Mouse (Mus musculus) G1E (cell line): ENCODE data around the gene Map3k13. TPM values are rescaled to one million over a fixed set of nuclear protein-coding genes. Genes with fewer than 3 reads are reported as not detected.

Experiments
- ATAC-seq: 2 replicates; pipeline ENCODE4 v1.8.0; 2016; ENCODE audit warnings: mild to moderate bottlenecking; ENCODE audit not compliant: insufficient number of reproducible peaks, poor library complexity, low FRiP score, severe bottlenecking; ENCODE audit errors: extremely low read depth
- DNase-seq: peaks from one replicate; pipeline ENCODE4 v3.0.0; 2012; ENCODE audit warnings: low spot score
- H3K27me3 ChIP-seq: 2 replicates; pipeline ENCODE4 v1.6.1; 2012; ENCODE audit warnings: mild to moderate bottlenecking, low read length, inconsistent platforms; ENCODE audit not compliant: insufficient read depth
- H3K36me3 ChIP-seq: replicated peaks from 2 replicates; pipeline ENCODE3; 2012; ENCODE audit warnings: mild to moderate bottlenecking, inconsistent platforms
- H3K4me1 ChIP-seq: 2 replicates; pipeline ENCODE4 v1.6.1; 2012; ENCODE audit warnings: low read depth, low read length, inconsistent platforms, mixed read lengths; ENCODE audit not compliant: insufficient read depth
- H3K4me3 ChIP-seq: 2 replicates; pipeline ENCODE4 v1.5.1; 2012; ENCODE audit warnings: low read depth, mild to moderate bottlenecking, inconsistent platforms, low read length, moderate library complexity, mixed read lengths
- H3K9me3 ChIP-seq: replicated peaks from 2 replicates; pipeline ENCODE4 v1.6.1; 2012; ENCODE audit warnings: inconsistent platforms
- CTCF ChIP-seq: IDR thresholded peaks from 2 replicates; pipeline ENCODE4 v1.5.1; 2012; ENCODE audit warnings: low read depth, low read length, inconsistent platforms, mixed read lengths
- GATA1 ChIP-seq: IDR thresholded peaks from 2 replicates; pipeline ENCODE4 v1.6.1; 2012; ENCODE audit warnings: borderline replicate concordance, low read length, inconsistent platforms, mixed read lengths
- GATA2 ChIP-seq: IDR thresholded peaks from 2 replicates; pipeline ENCODE4 v1.6.1; 2012; ENCODE audit warnings: low read depth, low read length, inconsistent platforms, borderline replicate concordance
- POLR2AphosphoS5 ChIP-seq: IDR thresholded peaks from 2 replicates; pipeline ENCODE4 v1.6.1; 2012; ENCODE audit warnings: low read depth, low read length, inconsistent platforms; ENCODE audit not compliant: insufficient replicate concordance
- TAL1 ChIP-seq: conservative IDR thresholded peaks from 2 replicates; pipeline ENCODE4 v1.6.1; 2012; ENCODE audit warnings: low read depth, low read length, inconsistent platforms, mixed read lengths
- polyA plus RNA-seq: library from polyadenylated mRNA; stranded (reverse); fragments of >175 nt; gene quantifications from 2 replicates; pipeline ENCODE4 v1.2.3, GENCODE M21; 2012
- total RNA-seq, 2 experiments: library from RNA; stranded (forward) in 1 of 2; stranded (reverse) in 1 of 2; fragments of 200-1000 nt in 1 of 2; fragments of >200 nt in 1 of 2; fragmentation: Nextera tagmentation in 1 of 2; gene quantifications; 2 replicates each; pipeline ENCODE4 v1.2.3; 2014 to 2017

Gene Map3k13
- total and polyA plus RNA-seq, 3 experiments, result 0.01 to 0.45 (median 0.16) TPM

GRCm38 (mm10) chr16:21829711-21830110 is 35.6 kb downstream of the Map3k13 start:
- ATAC-seq, result no peak
- TF ChIP-seq GATA1, result no peak
- no peak for TF ChIP-seq POLR2AphosphoS5
- TF ChIP-seq TAL1, result no peak
- TF ChIP-seq GATA2, result no peak
- TF ChIP-seq CTCF, result no peak
- H3K27me3 ChIP-seq, result peaks cover 9% of the 10 kb centered on the region; the same call in 1 of the 2 replicates
- no peaks in the 10 kb centered on the region for H3K36me3 ChIP-seq
- no peak overlapping the region for H3K4me3 ChIP-seq
- no peak for DNase-seq
- no peaks in the 10 kb centered on the region for H3K4me1 ChIP-seq
- H3K9me3 ChIP-seq, result no peaks in the 10 kb centered on the region

- no peaks in the 10 kb centered on the region for H3K4me1 ChIP-seq
- peaks cover 14% of the 10 kb centered on the region; the same call in 1 of the 2 replicates for H3K27me3 ChIP-seq
- no peaks in the 10 kb centered on the region for H3K36me3 ChIP-seq
- no peak for DNase-seq
- ATAC-seq, result no peak
- no peak for TF ChIP-seq TAL1
- TF ChIP-seq CTCF, result no peak
- TF ChIP-seq GATA1, result no peak
- no peak for TF ChIP-seq POLR2AphosphoS5
- no peak for TF ChIP-seq GATA2
- no peaks in the 10 kb centered on the region for H3K9me3 ChIP-seq
- no peak overlapping the region for H3K4me3 ChIP-seq
Measured at GRCm38 (mm10) chr16:21830784-21831183, 36.6 kb downstream of the Map3k13 start.

- TF ChIP-seq GATA2 (no peak), TAL1 (no peak), CTCF (no peak), POLR2AphosphoS5 (no peak), GATA1 (no peak)
- Histone ChIP-seq H3K27me3 (peaks cover 18% of the 10 kb centered on the region), H3K9me3 (no peaks in the 10 kb centered on the region), H3K4me1 (no peaks in the 10 kb centered on the region), H3K4me3 (no peak overlapping the region), H3K36me3 (no peaks in the 10 kb centered on the region)
- ATAC-seq (no peak), DNase-seq (no peak)
Measured at GRCm38 (mm10) chr16:21831764-21832163, 37.6 kb downstream of the Map3k13 start.

- no peak for DNase-seq
- H3K36me3 ChIP-seq, result no peaks in the 10 kb centered on the region
- TF ChIP-seq CTCF, result no peak
- no peak for TF ChIP-seq POLR2AphosphoS5
- TF ChIP-seq TAL1, result no peak
- no peak for TF ChIP-seq GATA2
- no peak for TF ChIP-seq GATA1
Measured at GRCm38 (mm10) chr16:21833469-21833868, 39.3 kb downstream of the Map3k13 start.

GRCm38 (mm10) chr16:21833970-21834369 is 39.8 kb downstream of the Map3k13 start:
- Histone ChIP-seq H3K9me3 (no peaks in the 10 kb centered on the region), H3K36me3 (no peaks in the 10 kb centered on the region), H3K27me3 (peaks cover 18% of the 10 kb centered on the region), H3K4me3 (no peak overlapping the region), H3K4me1 (no peaks in the 10 kb centered on the region)
- ATAC-seq (no peak), DNase-seq (no peak)
- TF ChIP-seq TAL1 (no peak), CTCF (no peak), GATA2 (no peak), POLR2AphosphoS5 (no peak), GATA1 (no peak)

More at GRCm38 (mm10) chr16:21833469-21833868, 39.3 kb downstream of the Map3k13 start:
- no peak overlapping the region for H3K4me3 ChIP-seq
- no peaks in the 10 kb centered on the region for H3K4me1 ChIP-seq
- H3K27me3 ChIP-seq, result peaks cover 18% of the 10 kb centered on the region
- no peaks in the 10 kb centered on the region for H3K9me3 ChIP-seq
- ATAC-seq, result no peak

- Histone ChIP-seq H3K4me1 (no peaks in the 10 kb centered on the region), H3K27me3 (peaks cover 16% of the 10 kb centered on the region), H3K9me3 (no peaks in the 10 kb centered on the region), H3K36me3 (no peaks in the 10 kb centered on the region), H3K4me3 (no peak overlapping the region)
- ATAC-seq (no peak), DNase-seq (no peak)
- no peak for TF ChIP-seq CTCF
Measured at GRCm38 (mm10) chr16:21834866-21835583, 40.9 kb downstream of the Map3k13 start.

- no peak for ATAC-seq
- Histone ChIP-seq H3K9me3 (no peaks in the 10 kb centered on the region), H3K4me1 (no peaks in the 10 kb centered on the region), H3K27me3 (peaks cover 16% of the 10 kb centered on the region), H3K36me3 (no peaks in the 10 kb centered on the region), H3K4me3 (no peak overlapping the region)
- TF ChIP-seq GATA1 (no peak), CTCF (no peak), TAL1 (no peak), GATA2 (no peak), POLR2AphosphoS5 (no peak)
- no peak for DNase-seq
Measured at GRCm38 (mm10) chr16:21835584-21835931, 41.4 kb downstream of the Map3k13 start.
